Mouse (Mus musculus) stomach, postnatal 0 days (tissue): ENCODE measurements around the gene Hist1h2br. TPM values are rescaled to one million over a fixed set of nuclear protein-coding genes. Genes with fewer than 3 reads are reported as not detected.
"Not testable (repeated sequence)": the region's sequence is repeated elsewhere in the genome, so short reads cannot be mapped to it uniquely, and the experiment has no call there.

Experiments
- ATAC-seq: fragments of 200-750 bp; cut with Nextera tagmentation; 2 replicates; pipeline ENCODE4 v1.8.0; 2017; ENCODE audit not compliant: low FRiP score, low TSS enrichment
- DNase-seq: peaks from one replicate; pipeline ENCODE4 v3.0.0-alpha.2; 2016; ENCODE audit warnings: low spot score
- H3K27ac ChIP-seq: fragments of 300-500 bp; sonication (generic); replicated peaks from 2 replicates; pipeline ENCODE4 v1.5.1; 2014; ENCODE audit warnings: mild to moderate bottlenecking, control low read depth
- H3K27me3 ChIP-seq: fragments of 300-500 bp; sonication (generic); 2 replicates; pipeline ENCODE4 v1.6.1; 2014; ENCODE audit warnings: low read length; ENCODE audit not compliant: control insufficient read depth, insufficient read depth
- H3K36me3 ChIP-seq: fragments of 300-500 bp; sonication (generic); 2 replicates; pipeline ENCODE4 v1.6.1; 2014; ENCODE audit warnings: low read length, mixed read lengths; ENCODE audit not compliant: control insufficient read depth, insufficient read depth
- H3K4me1 ChIP-seq: fragments of 300-500 bp; sonication (generic); replicated peaks from 2 replicates; pipeline ENCODE4 v1.6.1; 2014; ENCODE audit warnings: antibody characterized with exemption; ENCODE audit not compliant: control insufficient read depth, insufficient read depth
- H3K4me2 ChIP-seq: fragments of 300-500 bp; sonication (generic); replicated peaks from 2 replicates; pipeline ENCODE4 v1.6.1; 2014; ENCODE audit warnings: low read depth, mild to moderate bottlenecking, control low read depth, moderate library complexity
- H3K4me3 ChIP-seq: fragments of 300-500 bp; sonication (generic); 2 replicates; pipeline ENCODE4 v1.5.1; 2014; ENCODE audit warnings: low read depth, low read length, control low read depth
- H3K9ac ChIP-seq: fragments of 300-500 bp; sonication (generic); 2 replicates; pipeline ENCODE4 v1.6.1; 2014; ENCODE audit warnings: mild to moderate bottlenecking, low read length, control low read depth, mixed read lengths
- H3K9me3 ChIP-seq: fragments of 300-500 bp; sonication (generic); 2 replicates; pipeline ENCODE4 v1.6.1; 2016; ENCODE audit warnings: low read length; ENCODE audit not compliant: control insufficient read depth
- CTCF ChIP-seq: IDR thresholded peaks from 2 replicates; pipeline ENCODE4 v1.5.1; 2016; ENCODE audit warnings: antibody characterized with exemption, low read depth, mild to moderate bottlenecking, moderate library complexity
- EP300 ChIP-seq: optimal IDR thresholded peaks from 2 replicates; pipeline ENCODE3; 2016; ENCODE audit warnings: antibody characterized with exemption
- WGBS: fragments of 180-500 bp; shearing (Covaris S2); extraction: QIAGEN DNeasy Blood & Tissue Kit; methylation state at CpG from one replicate; pipeline ENCODE4 v1.1.7; 2014; 5-methylcytosine and 5-hydroxymethylcytosine counted together
- polyA plus RNA-seq: library from polyadenylated mRNA; unstranded; fragments of >200 nt; fragmentation: Nextera tagmentation; extraction: Ambion mirVana; gene quantifications from 2 replicates; pipeline ENCODE4 v1.2.1, GENCODE M21; 2015

The Hist1h2br gene
- polyA plus RNA-seq, 1 experiment from 2014 or later: 10.0 TPM

- H3K36me3 ChIP-seq: no peaks in the 10 kb centered on the region
- no peaks in the 10 kb centered on the region for H3K27me3 ChIP-seq
- no peak overlapping the region for H3K9ac ChIP-seq
- H3K4me1 ChIP-seq: no peaks in the 10 kb centered on the region
- WGBS: 37% methylated on average over 8 of the region's 8 CpGs
- DNase-seq (no peak), ATAC-seq (no peak)
- H3K27ac ChIP-seq: no peak overlapping the region
- no peak overlapping the region for H3K4me3 ChIP-seq
- TF ChIP-seq EP300: no peak
- no peak for TF ChIP-seq CTCF
- no peaks in the 10 kb centered on the region for H3K9me3 ChIP-seq
- H3K4me2 ChIP-seq: no peak overlapping the region
Observed at GRCm38 (mm10) chr13:21847883-21848282, 14.3 kb downstream of the Hist1h2br start.

- H3K4me3 ChIP-seq, H3K4me1 ChIP-seq, H3K27me3 ChIP-seq, H3K9me3 ChIP-seq, DNase-seq, H3K36me3 ChIP-seq, H3K4me2 ChIP-seq, H3K27ac ChIP-seq, ATAC-seq, H3K9ac ChIP-seq: not testable (repeated sequence)
- 70% methylated on average over 1 of the region's 1 CpGs for WGBS
Observed at GRCm38 (mm10) chr13:21850696-21851095, 17.2 kb downstream of the Hist1h2br start.

- no peak overlapping the region for H3K9ac ChIP-seq
- DNase-seq (no peak), ATAC-seq (no peak)
- H3K9me3 ChIP-seq: no peaks in the 10 kb centered on the region
- TF ChIP-seq EP300 (no peak), CTCF (no peak)
- WGBS: 63% methylated on average over 3 of the region's 3 CpGs
- no peak overlapping the region for H3K4me3 ChIP-seq
- no peaks in the 10 kb centered on the region for H3K27me3 ChIP-seq
- no peaks in the 10 kb centered on the region for H3K36me3 ChIP-seq
- H3K4me2 ChIP-seq: no peak overlapping the region
- H3K4me1 ChIP-seq: no peaks in the 10 kb centered on the region
- no peak overlapping the region for H3K27ac ChIP-seq
Observed at GRCm38 (mm10) chr13:21852215-21852945, 18.8 kb downstream of the Hist1h2br start.

GRCm38 (mm10) chr13:21855146-21855545 is 21.6 kb downstream of the Hist1h2br start:
- Histone ChIP-seq H3K36me3 (no peaks in the 10 kb centered on the region), H3K9me3 (no peaks in the 10 kb centered on the region), H3K4me2 (peak overlapping the region; percentile 45), H3K9ac (no peak overlapping the region), H3K4me3 (peak overlapping the region; percentile 25; the same call in 1 of the 2 replicates), H3K27me3 (no peaks in the 10 kb centered on the region), H3K4me1 (no peaks in the 10 kb centered on the region), H3K27ac (no peak overlapping the region)
- no peak for ATAC-seq
- no peak for TF ChIP-seq CTCF
- no peak for TF ChIP-seq EP300
- DNase-seq: peak; percentile 37
- 8% methylated on average over 11 of the region's 11 CpGs for WGBS

GRCm38 (mm10) chr13:21855698-21856162 is 22.2 kb downstream of the Hist1h2br start:
- ATAC-seq: no peak
- TF ChIP-seq EP300 (no peak), CTCF (no peak)

GRCm38 (mm10) chr13:21861608-21862007 is 28.1 kb downstream of the Hist1h2br start:
- no peak overlapping the region for H3K27ac ChIP-seq
- no peaks in the 10 kb centered on the region for H3K9me3 ChIP-seq
- no peaks in the 10 kb centered on the region for H3K4me1 ChIP-seq
- ATAC-seq: no peak
- 21% methylated on average over 5 of the region's 5 CpGs for WGBS
- DNase-seq: no peak
- H3K4me3 ChIP-seq: no peak overlapping the region
- H3K27me3 ChIP-seq: no peaks in the 10 kb centered on the region
- no peak overlapping the region for H3K9ac ChIP-seq
- H3K36me3 ChIP-seq: no peaks in the 10 kb centered on the region
- H3K4me2 ChIP-seq: no peak overlapping the region
- TF ChIP-seq CTCF (no peak), EP300 (no peak)

More at GRCm38 (mm10) chr13:21855698-21856162, 22.2 kb downstream of the Hist1h2br start:
- Histone ChIP-seq H3K27me3 (no peaks in the 10 kb centered on the region), H3K4me2 (peak overlapping the region; percentile 45), H3K27ac (no peak overlapping the region), H3K4me1 (no peaks in the 10 kb centered on the region), H3K9me3 (no peaks in the 10 kb centered on the region), H3K4me3 (peak overlapping the region; percentile 25), H3K9ac (no peak overlapping the region), H3K36me3 (no peaks in the 10 kb centered on the region)
- WGBS: 5% methylated on average over 15 of the region's 15 CpGs
- no peak for DNase-seq

GRCm38 (mm10) chr13:21865503-21865902 is 32.0 kb downstream of the Hist1h2br start:
- H3K36me3 ChIP-seq, H3K27me3 ChIP-seq, ATAC-seq, H3K27ac ChIP-seq, H3K4me3 ChIP-seq, DNase-seq, H3K9ac ChIP-seq, H3K9me3 ChIP-seq, H3K4me1 ChIP-seq, H3K4me2 ChIP-seq: not testable (repeated sequence)
- 53% methylated on average over 3 of the region's 3 CpGs for WGBS
